Mouse (Mus musculus) gastrocnemius, adult 2 months (tissue): ENCODE data around the gene Rgs11. TPM values are rescaled to one million over a fixed set of nuclear protein-coding genes. Genes with fewer than 3 reads are reported as not detected.
"Not testable (repeated sequence)": the region's sequence is repeated elsewhere in the genome, so short reads cannot be mapped to it uniquely, and the experiment has no call there.

Experiments used
- DNase-seq: peaks from one replicate; pipeline ENCODE4 v3.0.0; 2022
- H3K27ac ChIP-seq: fragments of 200-600 bp; 2 replicates; pipeline ENCODE4 v1.8.1; 2022; ENCODE audit warnings: mild to moderate bottlenecking
- H3K4me3 ChIP-seq: fragments of 200-600 bp; 2 replicates; pipeline ENCODE4 v1.8.1; 2022; ENCODE audit warnings: mild to moderate bottlenecking, moderate library complexity
- CTCF ChIP-seq: fragments of 200-600 bp; IDR thresholded peaks from 2 replicates; pipeline ENCODE4 v1.8.1; 2022; ENCODE audit warnings: antibody characterized with exemption, mild to moderate bottlenecking, moderate library complexity
- intact Hi-C: fragments of 180-260 bp; cut with DNase I; formaldehyde crosslinking; loops from one replicate; pipeline ENCODE4 v1.15.1; 2025
- long read RNA-seq, 2 experiments: library from polyadenylated mRNA; stranded (forward); transcript quantifications; one replicate each; pipeline ENCODE4 v2.0.0; 2021
- total RNA-seq, 2 experiments: library from RNA; stranded (reverse); gene quantifications; 2 replicates each; pipeline ENCODE4 v1.2.3; 2021

The Rgs11 gene
- under 1 TPM; 0.33 to 0.54 TPM for total RNA-seq
- long read RNA-seq, experiment 1, partial matches to known transcripts: 0 of 1 reads
- long read RNA-seq, experiment 1, other reads (novel, unspliced or antisense): 1 of 1 reads
- long read RNA-seq, experiment 2: 0 reads

- H3K27ac ChIP-seq: peak within 1 kb of the TSS; percentile 46
- no peak for TF ChIP-seq CTCF
- intact Hi-C loops: no loop called here
- H3K4me3 ChIP-seq: peak within 1 kb of the TSS; percentile 75
- peak; percentile 59 for DNase-seq
Measured at GRCm38 (mm10) chr17:26202737-26203136, at the start of gene Rgs11. Rgs11 (plus strand) TSS chr17:26202951.

- Histone ChIP-seq H3K27ac (peak overlapping the region; percentile 31; the same call in 1 of the 2 replicates), H3K4me3 (no peak overlapping the region)
- intact Hi-C loops: no loop called here
- no peak for TF ChIP-seq CTCF
- DNase-seq: no peak
Measured at GRCm38 (mm10) chr17:26162736-26163135, 40.0 kb upstream of the Rgs11 start.

DNA sequence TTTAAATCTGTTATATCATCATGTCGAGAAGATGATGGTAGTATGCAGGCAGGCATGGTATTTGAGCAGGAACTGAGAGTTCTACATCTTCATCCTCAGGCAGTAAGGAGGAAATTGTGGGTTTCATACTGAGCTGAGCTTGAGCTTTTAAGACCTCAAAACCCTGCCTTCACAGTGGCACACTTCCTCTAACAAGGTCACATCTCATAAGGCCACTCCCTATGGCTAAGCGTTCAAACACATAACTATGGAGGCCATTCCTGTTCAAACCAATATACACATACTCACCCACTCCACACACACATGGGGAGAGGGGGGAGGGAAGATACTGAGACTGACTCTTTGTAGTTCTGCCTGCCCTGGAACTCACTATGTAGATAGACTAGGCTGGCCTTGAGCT, 34.7 kb upstream of the Rgs11 start:
- no peak for DNase-seq
- Histone ChIP-seq H3K27ac (no peak overlapping the region; the same call in 1 of the 2 replicates), H3K4me3 (no peak overlapping the region)
- intact Hi-C loops: no loop called here
- no peak for TF ChIP-seq CTCF

DNA sequence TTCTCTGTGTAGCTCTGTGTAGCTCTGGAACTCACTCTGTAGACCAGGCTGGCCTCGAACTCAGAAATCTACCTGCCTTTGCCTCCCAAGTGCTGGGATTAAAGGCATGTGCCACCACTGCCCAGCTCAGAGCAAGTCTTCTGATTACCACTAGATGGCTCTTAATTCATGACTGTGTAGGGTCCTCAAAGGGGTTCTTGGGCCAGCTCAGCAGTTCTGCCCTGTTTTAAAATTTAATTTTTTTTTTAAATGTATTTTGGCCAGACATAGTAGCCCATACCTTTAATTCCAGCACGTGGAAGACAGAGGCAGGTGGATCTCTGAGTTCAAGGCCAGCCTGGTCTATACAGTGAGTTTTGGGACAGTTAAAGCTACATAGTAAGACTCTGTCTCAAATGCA, 27.5 kb upstream of the Rgs11 start:
- DNase-seq, H3K27ac ChIP-seq, intact Hi-C loops, H3K4me3 ChIP-seq: not testable (repeated sequence)
- TF ChIP-seq CTCF: peak; percentile 30; the same call in 1 of the 2 replicates

DNA sequence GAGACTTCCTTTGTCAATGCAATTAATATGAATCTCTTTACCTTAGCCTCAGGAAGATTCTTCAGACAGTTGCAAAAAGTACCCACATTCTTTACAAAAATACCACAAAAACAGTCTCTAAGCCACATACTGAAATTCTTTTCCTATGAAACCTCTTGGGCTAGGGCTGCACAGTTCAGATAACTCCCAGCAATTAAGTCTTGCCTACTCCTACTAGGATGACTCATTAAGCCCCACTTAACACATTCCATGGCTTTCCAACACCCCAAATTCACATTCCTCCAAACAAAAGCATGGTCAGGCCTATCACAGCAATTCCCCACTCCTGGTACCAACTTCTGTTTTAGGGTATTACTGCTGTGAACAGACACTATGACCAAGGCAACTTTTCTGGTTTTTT, 24.1 kb upstream of the Rgs11 start:
- intact Hi-C loops: no loop called here
- TF ChIP-seq CTCF: no peak
- H3K27ac ChIP-seq: no peak overlapping the region
- H3K4me3 ChIP-seq: no peak overlapping the region
- no peak for DNase-seq

DNA sequence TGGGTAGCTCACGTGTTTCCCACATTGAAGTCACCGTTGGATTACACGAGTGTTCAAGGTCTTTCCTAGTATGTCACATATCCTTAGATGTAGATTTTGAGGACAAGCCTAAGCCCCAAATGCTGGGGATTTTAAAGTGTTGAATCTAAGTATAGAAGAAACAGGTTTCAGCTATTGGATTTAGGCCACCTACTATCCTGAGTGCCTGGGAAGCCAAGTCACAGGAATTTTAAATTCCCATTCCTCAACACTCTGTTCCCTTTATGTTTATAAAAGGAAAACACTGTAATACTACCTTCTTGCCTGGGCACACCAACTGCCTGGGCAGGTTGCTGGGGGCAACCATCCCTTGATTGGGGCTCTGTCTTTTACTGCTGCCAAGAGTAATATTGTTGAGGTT, 21.6 kb upstream of the Rgs11 start:
- Histone ChIP-seq H3K4me3 (no peak overlapping the region), H3K27ac (no peak overlapping the region)
- intact Hi-C loops: no loop called here
- TF ChIP-seq CTCF: no peak
- DNase-seq: no peak

GRCm38 (mm10) chr17:26187592-26187991, 15.2 kb upstream of the Rgs11 start:
- H3K4me3 ChIP-seq: no peak overlapping the region
- no peak for TF ChIP-seq CTCF
- intact Hi-C loops: no loop called here
- no peak overlapping the region for H3K27ac ChIP-seq
- DNase-seq: no peak

- intact Hi-C loops: no loop called here
- no peak overlapping the region for H3K4me3 ChIP-seq
- H3K27ac ChIP-seq: no peak overlapping the region
- TF ChIP-seq CTCF: no peak
- no peak for DNase-seq
Measured at GRCm38 (mm10) chr17:26188091-26188805, 14.5 kb upstream of the Rgs11 start.

DNA sequence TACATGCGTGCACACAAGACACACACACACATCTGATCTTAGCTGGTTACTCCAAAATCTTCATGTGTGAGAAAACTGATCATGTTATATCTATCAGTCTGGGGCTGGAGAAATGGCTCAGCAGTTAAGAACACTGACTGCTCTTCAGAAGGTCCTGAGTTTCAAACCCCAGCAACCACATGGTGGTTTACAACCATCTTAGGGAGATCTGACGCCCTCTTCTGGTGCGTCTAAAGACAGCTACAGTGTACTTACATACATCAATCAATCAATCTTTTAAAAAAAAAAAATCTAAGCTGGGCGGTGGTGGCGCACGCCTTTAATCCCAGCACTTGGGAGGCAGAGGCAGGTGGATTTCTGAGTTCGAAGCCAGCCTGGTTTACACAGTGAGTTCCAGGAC, 11.3 kb upstream of the Rgs11 start:
- H3K27ac ChIP-seq, H3K4me3 ChIP-seq, DNase-seq, intact Hi-C loops: not testable (repeated sequence)

GRCm38 (mm10) chr17:26192481-26193190, 10.1 kb upstream of the Rgs11 start:
- H3K27ac ChIP-seq: no peak overlapping the region
- no peak for DNase-seq
- H3K4me3 ChIP-seq: no peak overlapping the region
- no peak for TF ChIP-seq CTCF
- intact Hi-C loops: no loop called here

DNA sequence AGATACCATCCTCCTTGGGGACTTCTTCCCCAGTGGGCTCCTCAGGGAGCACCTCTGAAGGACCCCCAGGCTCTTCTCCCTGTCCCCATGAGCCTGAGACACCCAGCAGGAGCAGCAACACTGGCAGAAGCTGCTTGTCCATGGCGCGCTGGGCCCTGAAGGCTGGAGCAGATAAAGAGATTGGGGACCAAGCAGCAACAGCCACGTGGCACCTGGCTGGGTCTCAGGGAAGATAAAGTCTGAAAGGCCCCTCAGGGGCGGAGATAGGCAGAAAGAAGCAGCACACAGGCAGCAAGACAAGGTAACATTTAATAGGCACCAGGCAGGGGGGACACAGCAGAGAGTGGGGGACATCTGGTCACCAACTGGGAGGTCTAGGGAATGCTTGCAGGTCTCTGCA, 3.9 kb upstream of the Rgs11 start, which contains the start of gene Pdia2:
Gene Pdia2 (minus strand): TSS at position 196 of the 400 bp plus-strand sequence.
- TF ChIP-seq CTCF: no peak
- H3K4me3 ChIP-seq: no peak within 1 kb of the TSS
- DNase-seq: no peak
- intact Hi-C loops: no loop called here
- no peak within 1 kb of the TSS for H3K27ac ChIP-seq

- Histone ChIP-seq H3K4me3 (peak overlapping the region; percentile 74), H3K27ac (no peak overlapping the region)
- DNase-seq: peak; percentile 53
- no peak for TF ChIP-seq CTCF
- intact Hi-C loops: no loop called here
Measured at GRCm38 (mm10) chr17:26200831-26201705, 1.7 kb upstream of the Rgs11 start.
